In genomic region chrX:99285611-99286010, GRCm38 (mm10) we compare ENCODE assay signal across 9 mouse cellular contexts.
A peak's percentile ranks its signal among the peaks of the same experiment; 100 is the strongest.
DNase-seq lines count a peak whose midpoint lies in the region; ATAC-seq and TF ChIP-seq lines count a peak whose summit lies in the region.
"Had no signal": no experiment of that assay in that cellular context is flagged by ENCODE, and none has a peak within 500 bp of the region (broad histone marks: within the 10 kb centered on the region; RNA-seq: fewer than 3 reads in every experiment).

No protein-coding gene starts in this region.

- H3K9me3 ChIP-seq in heart, embryonic 10.5 days = no peaks in the 10 kb centered on the region
- H3K9me3 ChIP-seq in kidney, embryonic 15.5 days (replicated peaks) = no peaks in the 10 kb centered on the region
- no peaks in the 10 kb centered on the region for H3K9me3 ChIP-seq in midbrain, postnatal 0 days (ENCODE audit: low read length)

- H3K27ac ChIP-seq in heart, embryonic 10.5 days = peak overlapping the region; percentile 81
- peak overlapping the region; percentile 82 for H3K27ac ChIP-seq in kidney, embryonic 15.5 days
- H3K27ac ChIP-seq in midbrain, postnatal 0 days (ENCODE audit: low read depth, low read length) = no peak overlapping the region

- no peaks in the 10 kb centered on the region for H3K36me3 ChIP-seq in heart, embryonic 10.5 days
- H3K36me3 ChIP-seq in kidney, embryonic 15.5 days = no peaks in the 10 kb centered on the region
- no peaks in the 10 kb centered on the region for H3K36me3 ChIP-seq in midbrain, postnatal 0 days (ENCODE audit: insufficient read depth, low read length)

- peaks cover 43% of the 10 kb centered on the region for H3K4me1 ChIP-seq in heart, embryonic 10.5 days
- H3K4me1 ChIP-seq in kidney, embryonic 15.5 days = peaks cover 43% of the 10 kb centered on the region
- no peaks in the 10 kb centered on the region for H3K4me1 ChIP-seq in midbrain, postnatal 0 days (ENCODE audit: insufficient read depth, low read length)

- no peak for TF ChIP-seq CTCF in midbrain, postnatal 0 days (IDR thresholded peaks at IDR 0.05)

- H3K27me3 ChIP-seq in heart, embryonic 10.5 days (ENCODE audit: insufficient read depth, poor library complexity, severe bottlenecking) = peaks cover 87% of the 10 kb centered on the region
- peaks cover 92% of the 10 kb centered on the region for H3K27me3 ChIP-seq in kidney, embryonic 15.5 days
- H3K27me3 ChIP-seq in midbrain, postnatal 0 days (ENCODE audit: insufficient read depth, low read length) = peaks cover 4% of the 10 kb centered on the region; the same call in 1 of the 2 replicates

- no peak overlapping the region for H3K4me2 ChIP-seq in kidney, embryonic 15.5 days
- no peak overlapping the region for H3K4me2 ChIP-seq in midbrain, postnatal 0 days (ENCODE audit: low read depth, low read length, poor library complexity, severe bottlenecking)

- peak; percentile 86 for ATAC-seq in kidney, embryonic 15.5 days (replicated peaks; ENCODE audit: low FRiP score)
- ATAC-seq in midbrain, postnatal 0 days (ENCODE audit: low FRiP score) = peak; percentile 71
- no peak for ATAC-seq in frontal cortex, adult (ENCODE audit: low TSS enrichment)

- WGBS in heart, embryonic 10.5 days = 26% methylated on average over 9 of the region's 9 CpGs
- WGBS in kidney, embryonic 15.5 days = 7% methylated on average over 9 of the region's 9 CpGs
- WGBS in midbrain, postnatal 0 days = 30% methylated on average over 9 of the region's 9 CpGs

- peak; percentile 48 to 66 for DNase-seq in cerebellum, postnatal 10 days
- no peak for DNase-seq in cerebellum, adult 9-10 months
- DNase-seq in embryo, embryonic 11 days = peak; percentile 79
- peak; percentile 89 for DNase-seq in heart, embryonic 10.5 days (ENCODE audit: low spot score)
- peak; percentile 77 for DNase-seq in midbrain, postnatal 0 days (ENCODE audit: low spot score)
- no peak for DNase-seq in adrenal gland, postnatal 4 days (ENCODE audit: low spot score in 2 of 2)

- H3K4me3 ChIP-seq in heart, embryonic 10.5 days = no peak overlapping the region
- H3K4me3 ChIP-seq in kidney, embryonic 15.5 days (replicated peaks) = no peak overlapping the region
- H3K4me3 ChIP-seq in midbrain, postnatal 0 days (ENCODE audit: low read depth, low read length) = no peak overlapping the region
- H3K4me3 ChIP-seq: erythroblast, embryonic 14.5 days had no signal

- H3K9ac ChIP-seq in kidney, embryonic 15.5 days = no peak overlapping the region
- no peak overlapping the region for H3K9ac ChIP-seq in midbrain, postnatal 0 days (replicated peaks; ENCODE audit: low read length, poor library complexity, severe bottlenecking)

Comparison
In these comparisons a context has a peak if more than half of its experiments do, and no peak if none do; other contexts are left out.
1. DNase-seq: peak in cerebellum, postnatal 10 days (2 of 2), embryo, embryonic 11 days (single experiment), heart, embryonic 10.5 days (single experiment) and midbrain, postnatal 0 days (single experiment); none in cerebellum, adult 9-10 months (single experiment) and adrenal gland, postnatal 4 days (0 of 2).